Mouse (Mus musculus): ENCODE measurements around the gene Phf2. TPM values are rescaled to one million over a fixed set of nuclear protein-coding genes. Genes with fewer than 3 reads are reported as not detected.

Phf2 gene
- polyA plus RNA-seq, 1 experiment from 2014 or later: 5.3 TPM

- no peak for TF ChIP-seq CTCF (IDR thresholded peaks at IDR 0.05; ENCODE audit: low read depth)
- ATAC-seq (replicated peaks; ENCODE audit: low FRiP score, low read depth) (no peak), DNase-seq (ENCODE audit: low spot score) (no peak)
- Histone ChIP-seq H3K36me3 (ENCODE audit: insufficient read depth, low read length) (peaks cover 27% of the 10 kb centered on the region), H3K4me3 (replicated peaks; ENCODE audit: low read depth, low read length) (no peak overlapping the region), H3K9me3 (replicated peaks; ENCODE audit: low read length) (no peaks in the 10 kb centered on the region), H3K27ac (no peak overlapping the region), H3K4me1 (replicated peaks; ENCODE audit: insufficient read depth, low read length) (no peaks in the 10 kb centered on the region), H3K4me2 (ENCODE audit: low read length) (no peak overlapping the region), H3K27me3 (ENCODE audit: insufficient read depth, low read length) (no peaks in the 10 kb centered on the region), H3K9ac (ENCODE audit: low read depth, low read length) (no peak overlapping the region)
- WGBS: 61% methylated on average over 15 of the region's 15 CpGs
These were observed 68.7 kb downstream of the Phf2 start for GRCm38 (mm10) chr13:48802181-48802580.

- no peak overlapping the region for H3K4me3 ChIP-seq (replicated peaks; ENCODE audit: low read depth, low read length)
- H3K27ac ChIP-seq: no peak overlapping the region
- DNase-seq (ENCODE audit: low spot score) (peak; percentile 61), ATAC-seq (replicated peaks; ENCODE audit: low FRiP score, low read depth) (peak; percentile 57)
- TF ChIP-seq CTCF (IDR thresholded peaks at IDR 0.05; ENCODE audit: low read depth): peak; percentile 88
- H3K4me2 ChIP-seq (ENCODE audit: low read length): no peak overlapping the region
- no peaks in the 10 kb centered on the region for H3K27me3 ChIP-seq (ENCODE audit: insufficient read depth, low read length)
- H3K4me1 ChIP-seq (replicated peaks; ENCODE audit: insufficient read depth, low read length): no peaks in the 10 kb centered on the region
- WGBS: 32% methylated on average over 11 of the region's 11 CpGs
- peaks cover 27% of the 10 kb centered on the region for H3K36me3 ChIP-seq (ENCODE audit: insufficient read depth, low read length)
- H3K9ac ChIP-seq (ENCODE audit: low read depth, low read length): no peak overlapping the region
- H3K9me3 ChIP-seq (replicated peaks; ENCODE audit: low read length): no peaks in the 10 kb centered on the region
These were observed 69.9 kb downstream of the Phf2 start for GRCm38 (mm10) chr13:48800850-48801546.

GRCm38 (mm10) chr13:48798256-48798771, 72.6 kb downstream of the Phf2 start:
- Histone ChIP-seq H3K36me3 (ENCODE audit: insufficient read depth, low read length) (peaks cover 13% of the 10 kb centered on the region), H3K9me3 (replicated peaks; ENCODE audit: low read length) (no peaks in the 10 kb centered on the region), H3K27ac (no peak overlapping the region), H3K27me3 (ENCODE audit: insufficient read depth, low read length) (no peaks in the 10 kb centered on the region), H3K9ac (ENCODE audit: low read depth, low read length) (no peak overlapping the region), H3K4me3 (replicated peaks; ENCODE audit: low read depth, low read length) (no peak overlapping the region), H3K4me1 (replicated peaks; ENCODE audit: insufficient read depth, low read length) (no peaks in the 10 kb centered on the region), H3K4me2 (ENCODE audit: low read length) (no peak overlapping the region)
- no peak for TF ChIP-seq CTCF (IDR thresholded peaks at IDR 0.05; ENCODE audit: low read depth)
- WGBS: 36% methylated on average over 13 of the region's 14 CpGs
- ATAC-seq (replicated peaks; ENCODE audit: low FRiP score, low read depth) (no peak), DNase-seq (ENCODE audit: low spot score) (peak; percentile 24)

GRCm38 (mm10) chr13:48796906-48797305, 74.0 kb downstream of the Phf2 start:
- no peak overlapping the region for H3K4me2 ChIP-seq (ENCODE audit: low read length)
- H3K4me3 ChIP-seq (replicated peaks; ENCODE audit: low read depth, low read length): no peak overlapping the region
- DNase-seq (ENCODE audit: low spot score): no peak
- no peaks in the 10 kb centered on the region for H3K9me3 ChIP-seq (replicated peaks; ENCODE audit: low read length)
- H3K27ac ChIP-seq: no peak overlapping the region
- no peak overlapping the region for H3K9ac ChIP-seq (ENCODE audit: low read depth, low read length)
- 40% methylated on average over 11 of the region's 11 CpGs for WGBS
- 0 out of 2 replicates have a peak, but pooled peaks cover under 1% of the 10 kb centered on the region for H3K36me3 ChIP-seq (ENCODE audit: insufficient read depth, low read length)
- H3K27me3 ChIP-seq (ENCODE audit: insufficient read depth, low read length): no peaks in the 10 kb centered on the region
- TF ChIP-seq CTCF (IDR thresholded peaks at IDR 0.05; ENCODE audit: low read depth): no peak
- ATAC-seq (replicated peaks; ENCODE audit: low FRiP score, low read depth): no peak
- no peaks in the 10 kb centered on the region for H3K4me1 ChIP-seq (replicated peaks; ENCODE audit: insufficient read depth, low read length)

GRCm38 (mm10) chr13:48795711-48796110, 75.2 kb downstream of the Phf2 start:
- H3K9ac ChIP-seq (ENCODE audit: low read depth, low read length): no peak overlapping the region
- H3K4me1 ChIP-seq (replicated peaks; ENCODE audit: insufficient read depth, low read length): no peaks in the 10 kb centered on the region
- ATAC-seq (replicated peaks; ENCODE audit: low FRiP score, low read depth) (no peak), DNase-seq (ENCODE audit: low spot score) (no peak)
- no peak overlapping the region for H3K4me2 ChIP-seq (ENCODE audit: low read length)
- no peak for TF ChIP-seq CTCF (IDR thresholded peaks at IDR 0.05; ENCODE audit: low read depth)
- H3K9me3 ChIP-seq (replicated peaks; ENCODE audit: low read length): no peaks in the 10 kb centered on the region
- H3K27me3 ChIP-seq (ENCODE audit: insufficient read depth, low read length): no peaks in the 10 kb centered on the region
- no peaks in the 10 kb centered on the region for H3K36me3 ChIP-seq (ENCODE audit: insufficient read depth, low read length)
- H3K4me3 ChIP-seq (replicated peaks; ENCODE audit: low read depth, low read length): no peak overlapping the region
- 81% methylated on average over 6 of the region's 6 CpGs for WGBS
- H3K27ac ChIP-seq: no peak overlapping the region

- TF ChIP-seq CTCF (IDR thresholded peaks at IDR 0.05; ENCODE audit: low read depth): no peak
These were observed 86.2 kb downstream of the Phf2 start for GRCm38 (mm10) chr13:48784594-48785298.

More at GRCm38 (mm10) chr13:48784594-48785298, 86.2 kb downstream of the Phf2 start:
- H3K36me3 ChIP-seq (ENCODE audit: insufficient read depth, low read length): no peaks in the 10 kb centered on the region
- H3K4me3 ChIP-seq (replicated peaks; ENCODE audit: low read depth, low read length): no peak overlapping the region
- no peaks in the 10 kb centered on the region for H3K27me3 ChIP-seq (ENCODE audit: insufficient read depth, low read length)
- peaks cover 10% of the 10 kb centered on the region for H3K4me1 ChIP-seq (replicated peaks; ENCODE audit: insufficient read depth, low read length)
- ATAC-seq (replicated peaks; ENCODE audit: low FRiP score, low read depth) (no peak), DNase-seq (ENCODE audit: low spot score) (no peak)
- H3K27ac ChIP-seq: no peak overlapping the region
- whole genome bisulfite sequencing: 77% methylated on average over 8 of the region's 8 CpGs
- H3K9me3 ChIP-seq (replicated peaks; ENCODE audit: low read length): no peaks in the 10 kb centered on the region
- H3K4me2 ChIP-seq (ENCODE audit: low read length): no peak overlapping the region
- H3K9ac ChIP-seq (ENCODE audit: low read depth, low read length): no peak overlapping the region

Data from kidney, postnatal 0 days (tissue).